Mouse (Mus musculus) embryo, embryonic 10 days (tissue): ENCODE measurements around the gene Gper1.
A peak's percentile ranks its signal among the peaks of the same experiment; 100 is the strongest.
"Not testable (repeated sequence)": the region's sequence is repeated elsewhere in the genome, so short reads cannot be mapped to it uniquely, and the experiment has no call there.

ENCODE experiments used
- DNase-seq: peaks from one replicate; pipeline ENCODE4 v3.0.0-alpha.2; 2015; ENCODE audit warnings: low spot score

Gene Gper1

DNA sequence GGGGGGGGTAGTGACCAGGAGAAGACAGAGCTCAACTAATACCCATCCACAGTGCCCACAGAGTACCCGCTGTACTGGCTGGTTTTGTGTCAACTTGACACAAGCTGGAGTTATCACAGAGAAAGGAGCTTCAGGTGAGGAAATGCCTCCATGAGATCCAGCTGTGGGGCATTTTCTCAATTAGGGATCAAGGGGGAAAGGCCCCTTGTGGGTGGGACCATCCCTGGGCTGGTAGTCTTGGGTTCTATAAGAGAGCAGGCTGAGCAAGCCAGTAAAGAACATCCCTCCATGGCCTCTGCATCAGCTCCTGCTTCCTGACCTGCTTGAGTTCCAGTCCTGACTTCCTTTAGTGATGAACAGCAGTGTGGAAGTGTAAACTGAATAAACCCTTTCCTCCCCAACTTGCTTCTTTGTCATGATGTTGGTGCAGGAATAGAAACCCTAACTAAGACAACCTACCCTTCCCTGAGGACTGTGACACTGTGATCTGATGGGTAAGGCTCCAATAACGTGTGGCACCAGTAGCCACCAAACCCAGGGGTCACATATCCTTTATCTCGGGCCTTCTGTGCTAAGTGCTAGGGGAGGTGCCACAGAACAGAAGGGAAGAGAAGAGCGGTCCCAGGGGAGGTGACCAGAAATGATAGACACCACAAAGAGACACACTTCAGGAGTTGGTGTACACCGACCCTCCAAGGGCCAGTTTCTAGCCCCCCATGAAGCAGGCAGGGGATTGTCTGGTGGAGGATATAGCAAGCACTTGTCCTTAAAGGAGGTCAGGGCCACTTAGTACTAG, 32.4 kb upstream of the Gper1 start:
- DNase-seq = not testable (repeated sequence)

DNA sequence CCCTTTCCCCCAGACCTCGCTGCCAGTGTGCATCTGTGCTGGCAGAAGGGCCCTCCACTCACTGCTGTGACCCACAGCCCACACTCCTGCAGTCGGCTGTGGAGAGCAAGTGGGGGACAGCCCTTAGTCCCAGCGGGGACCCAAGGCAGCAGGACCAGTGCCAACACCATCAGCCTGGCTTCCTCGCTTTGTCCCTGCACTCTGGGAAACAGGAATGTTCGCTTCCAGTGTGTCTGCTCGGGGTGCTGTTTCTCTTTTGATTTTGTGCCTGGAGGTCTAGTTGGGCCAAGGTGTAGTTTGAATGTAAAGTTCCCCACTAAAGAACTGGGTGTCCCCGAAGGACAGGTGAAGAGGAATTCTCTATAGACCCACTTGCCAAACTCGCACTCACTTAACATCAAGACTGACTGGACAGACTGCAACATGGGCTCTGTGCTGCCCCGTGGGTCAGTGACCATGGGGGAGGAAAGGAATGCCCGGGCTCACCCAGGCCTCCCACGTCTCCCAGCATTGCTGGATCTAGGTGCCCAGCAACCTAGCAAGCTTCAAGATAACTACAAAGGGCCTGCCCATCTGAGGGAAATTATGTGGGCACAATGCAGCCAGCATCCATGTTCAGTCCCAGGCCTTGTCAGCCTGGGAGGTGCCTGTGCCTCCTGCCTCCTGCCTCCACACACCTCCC, 31.5 kb upstream of the Gper1 start:
- DNase-seq = no peak

DNA sequence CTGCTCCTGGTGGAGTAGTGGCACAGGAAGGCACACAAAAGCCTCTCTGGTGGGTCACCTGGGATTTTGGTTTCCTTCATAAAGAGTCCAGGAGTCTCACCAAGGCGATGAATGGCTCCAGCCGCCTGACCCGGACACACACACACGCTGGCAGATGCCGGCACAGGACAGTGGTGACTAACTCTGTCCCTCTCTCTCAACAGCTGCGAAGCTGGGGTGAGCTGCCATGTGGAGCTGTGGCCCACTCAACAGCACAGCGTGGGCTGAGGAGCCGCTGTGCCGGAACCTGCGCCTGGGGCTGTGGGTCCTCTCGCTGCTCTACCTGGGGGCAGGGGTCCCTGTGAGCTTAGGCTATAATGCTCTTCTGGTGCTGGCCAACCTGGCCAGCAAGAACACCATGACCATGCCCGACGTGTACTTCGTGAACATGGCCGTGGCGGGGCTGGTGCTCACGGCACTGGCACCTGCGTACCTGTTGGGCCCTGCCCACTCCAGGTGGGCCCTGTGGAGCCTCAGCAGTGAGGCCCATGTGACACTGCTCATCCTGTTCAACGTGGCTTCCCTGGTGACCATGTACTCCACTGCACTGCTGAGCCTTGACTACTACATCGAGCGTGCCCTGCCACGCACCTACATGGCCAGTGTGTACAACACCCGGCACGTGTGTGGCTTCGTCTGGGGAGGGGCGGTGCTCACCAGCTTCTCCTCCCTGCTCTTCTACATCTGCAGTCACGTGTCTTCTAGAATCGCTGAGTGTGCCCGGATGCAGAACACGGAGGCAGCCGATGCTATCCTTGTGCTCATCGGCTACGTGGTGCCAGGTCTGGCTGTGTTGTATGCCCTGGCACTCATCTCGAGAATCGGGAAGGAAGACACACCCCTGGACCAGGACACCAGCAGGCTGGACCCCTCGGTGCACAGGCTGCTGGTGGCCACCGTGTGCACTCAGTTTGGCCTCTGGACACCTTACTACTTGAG, 30.4 kb upstream of the Gper1 start:
- no peak for DNase-seq

DNA sequence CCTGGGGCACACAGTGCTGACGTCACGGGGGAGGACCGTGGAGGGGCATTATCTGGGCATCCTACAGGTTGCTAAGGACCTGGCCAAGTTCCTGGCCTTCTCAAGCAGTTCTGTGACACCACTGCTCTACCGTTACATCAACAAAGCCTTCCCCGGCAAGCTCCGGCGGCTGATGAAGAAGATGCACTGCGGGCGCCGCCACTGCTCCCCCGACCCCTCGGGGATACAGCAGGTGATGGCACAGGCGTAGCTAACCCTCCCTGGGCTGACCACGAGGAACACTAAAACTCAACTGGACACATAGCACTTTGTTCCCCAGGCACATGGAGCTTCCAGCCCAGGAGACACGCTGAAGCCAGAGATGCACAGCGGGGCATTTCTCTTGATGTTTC, 29.8 kb upstream of the Gper1 start:
- no peak for DNase-seq

DNA sequence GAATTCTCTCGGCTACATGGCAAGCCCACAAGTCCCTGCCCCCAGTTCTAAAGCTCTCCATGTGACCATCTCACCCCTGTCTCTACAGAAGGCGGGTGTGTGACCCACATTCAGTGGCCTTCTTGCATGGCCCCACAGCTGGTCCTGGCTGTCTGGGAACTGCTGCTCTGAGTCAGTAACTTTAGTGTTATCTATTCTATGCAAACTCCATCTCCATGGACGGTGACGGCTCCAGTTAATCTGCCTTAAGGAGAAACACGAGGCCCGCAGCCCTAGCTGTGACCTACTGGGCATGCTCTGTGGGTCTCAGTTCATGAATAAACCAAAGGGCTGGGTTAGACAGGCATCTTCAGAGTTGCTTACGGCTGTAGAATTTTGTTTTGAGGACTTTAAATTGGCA, 28.6 kb upstream of the Gper1 start:
- no peak for DNase-seq

DNA sequence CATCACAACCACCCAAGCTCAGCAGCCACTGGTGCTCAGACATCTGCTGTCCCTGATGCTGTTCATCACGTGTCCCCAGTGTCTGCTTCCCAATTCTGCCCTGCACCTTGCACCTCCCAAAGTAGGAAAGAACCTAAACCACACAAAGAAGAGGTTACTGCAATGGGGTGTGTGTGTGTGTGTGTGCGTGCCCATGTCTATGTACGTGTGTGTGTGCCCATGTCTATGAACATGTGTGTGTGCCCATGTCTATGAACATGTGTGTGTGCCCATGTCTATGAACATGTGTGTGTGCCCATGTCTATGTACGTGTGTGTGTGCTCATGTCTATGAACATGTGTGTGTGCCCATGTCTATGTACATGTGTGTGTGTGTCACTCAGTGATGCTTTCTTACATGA, 27.4 kb upstream of the Gper1 start:
- DNase-seq = no peak

DNA sequence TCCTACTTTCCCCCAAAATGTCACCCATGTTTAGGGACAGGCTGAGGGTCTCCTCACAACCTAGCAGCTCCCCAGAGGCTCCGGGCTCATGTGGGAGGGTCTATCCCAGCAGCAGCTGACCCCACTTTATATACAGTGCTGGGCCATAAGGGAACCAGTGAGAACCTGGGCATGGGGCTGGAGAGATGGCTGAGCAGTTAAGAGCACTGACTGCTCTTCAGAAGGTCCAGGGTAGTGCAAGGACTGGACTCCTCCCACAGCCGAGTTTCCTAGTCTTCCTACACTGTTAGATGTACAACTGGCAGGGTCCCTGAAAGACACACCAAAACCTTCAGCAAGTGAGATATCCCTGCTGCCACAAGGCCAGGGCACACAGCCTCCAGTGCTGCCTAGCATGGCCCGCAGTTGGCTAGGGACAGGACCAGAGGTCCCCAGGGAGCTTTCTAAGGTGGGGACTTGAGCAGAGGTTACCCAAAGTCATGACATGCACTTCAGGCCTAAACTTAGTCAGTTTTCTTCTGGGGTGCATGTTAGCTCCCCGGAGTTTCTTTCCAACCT, 25.5 kb upstream of the Gper1 start:
- no peak for DNase-seq

DNA sequence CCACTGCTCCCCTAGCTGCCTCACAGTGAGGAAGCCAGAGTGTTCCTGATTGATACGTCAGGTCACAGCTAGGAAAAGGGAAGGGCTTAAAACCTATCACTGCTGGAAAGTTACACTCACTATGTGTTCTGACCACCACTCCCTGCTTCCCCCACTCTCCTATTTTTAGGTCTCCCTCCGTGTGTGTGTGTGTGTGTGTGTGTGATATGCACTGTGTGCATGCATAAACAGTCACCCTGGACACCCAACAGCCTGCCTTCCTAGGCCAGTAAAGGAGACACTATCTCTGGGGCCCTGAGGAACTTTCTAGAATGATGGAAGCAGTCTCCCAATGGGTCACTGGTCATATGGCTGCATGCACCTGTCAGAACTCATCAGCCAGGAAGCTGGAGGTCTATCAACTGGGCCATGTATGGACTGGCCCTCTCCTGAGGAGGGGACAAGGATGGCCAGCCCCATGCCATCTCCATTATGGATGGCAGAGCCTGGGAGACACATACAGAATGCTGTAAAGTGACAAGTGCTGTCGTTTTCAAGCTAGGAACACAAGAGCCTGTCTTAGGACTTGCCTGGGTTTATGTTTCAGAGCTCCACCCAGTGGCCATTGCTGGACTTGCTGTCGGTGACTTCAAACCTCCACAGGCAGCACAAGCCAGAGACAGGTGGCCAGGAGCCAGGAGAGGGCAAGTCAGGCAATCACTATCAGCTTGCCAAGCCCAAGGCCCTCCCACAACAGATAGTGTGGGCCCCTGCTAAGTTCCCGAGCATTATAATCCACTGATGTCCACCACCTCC, 24.8 kb upstream of the Gper1 start:
- DNase-seq = peak; percentile 84

DNA sequence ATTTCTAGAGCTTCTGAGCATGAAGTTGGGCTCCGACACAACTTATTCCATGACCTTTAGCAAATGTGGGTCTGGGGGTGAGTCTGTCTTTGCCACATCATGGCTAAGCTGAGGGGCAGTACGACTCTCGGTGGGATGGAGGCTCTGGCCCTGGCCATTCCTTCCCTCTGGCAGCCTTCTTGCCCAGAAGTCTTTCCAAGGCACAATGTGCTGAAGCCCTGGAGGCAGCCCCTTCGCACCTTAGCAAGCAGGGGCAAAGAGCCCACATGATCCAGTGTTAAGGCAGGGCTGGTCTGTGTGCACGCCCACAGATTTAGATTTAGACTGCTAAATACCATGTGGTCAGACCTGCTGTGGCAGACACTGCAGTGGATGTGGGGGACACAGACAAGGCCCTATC, 24.2 kb upstream of the Gper1 start:
- no peak for DNase-seq

DNA sequence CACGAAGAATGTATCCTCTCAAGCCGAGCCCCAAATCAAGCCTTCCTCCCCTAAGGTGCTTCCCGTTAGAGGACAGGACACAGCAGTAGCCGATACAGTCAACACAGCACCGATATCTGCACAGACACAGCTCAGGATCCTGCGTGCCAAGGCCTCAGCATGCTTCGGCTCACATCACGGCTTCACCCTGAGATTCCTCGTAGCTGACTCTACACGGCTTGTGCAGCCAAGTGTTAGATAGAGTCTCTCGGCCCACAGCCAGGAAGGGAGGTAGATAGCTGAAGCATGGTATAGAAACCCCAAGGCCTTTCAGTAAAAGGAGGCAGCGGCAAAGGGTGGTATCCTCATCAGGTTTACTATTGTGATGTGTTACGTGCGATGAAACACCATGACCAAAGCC, 23.0 kb upstream of the Gper1 start:
- DNase-seq = no peak

DNA sequence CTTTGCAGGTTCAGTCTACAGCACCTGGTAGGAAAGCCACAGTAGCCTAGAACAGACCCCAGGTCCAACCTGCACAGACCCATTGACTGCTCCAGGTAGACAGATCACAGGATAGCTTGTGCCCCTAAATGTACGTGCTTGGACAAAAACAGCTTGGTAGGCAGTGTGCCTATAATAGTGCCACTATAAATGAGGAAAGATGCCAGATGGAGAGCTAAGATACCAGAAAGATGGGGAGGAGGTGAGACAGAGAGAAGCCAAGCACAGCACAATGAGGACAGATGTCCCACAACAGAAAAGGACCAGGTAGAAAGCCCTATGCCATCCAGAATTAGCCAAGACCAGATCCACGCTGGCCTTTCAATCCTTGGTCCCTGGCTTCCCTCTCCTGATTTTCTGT, 20.8 kb upstream of the Gper1 start:
- DNase-seq = no peak

DNA sequence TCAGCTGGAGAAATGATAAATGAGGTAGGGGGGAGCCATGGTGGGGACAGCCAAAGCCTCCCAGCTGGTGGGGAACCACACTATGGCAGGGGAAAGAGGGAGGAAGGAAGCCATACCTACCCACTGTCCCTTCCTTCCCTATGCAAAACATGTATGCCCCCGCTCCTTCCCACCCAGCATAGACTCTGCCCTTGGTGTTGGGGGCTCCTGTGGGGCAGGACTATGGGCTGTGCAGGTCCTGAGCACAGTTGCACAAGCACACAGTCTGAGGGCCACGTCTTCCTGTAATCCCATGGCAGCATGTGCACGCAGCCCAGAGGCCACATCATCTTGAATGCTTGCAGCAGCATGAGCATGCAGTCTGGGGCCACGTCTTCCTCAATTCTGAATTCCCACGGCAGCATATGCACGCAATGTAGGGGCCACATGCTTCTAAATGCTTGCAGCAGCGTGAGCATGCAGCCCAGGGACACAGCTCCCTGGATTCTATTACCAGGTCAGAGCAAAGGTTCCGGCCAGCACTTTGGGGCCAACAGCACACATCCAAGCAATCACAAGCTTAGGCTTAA, 19.2 kb upstream of the Gper1 start:
- DNase-seq = no peak

DNA sequence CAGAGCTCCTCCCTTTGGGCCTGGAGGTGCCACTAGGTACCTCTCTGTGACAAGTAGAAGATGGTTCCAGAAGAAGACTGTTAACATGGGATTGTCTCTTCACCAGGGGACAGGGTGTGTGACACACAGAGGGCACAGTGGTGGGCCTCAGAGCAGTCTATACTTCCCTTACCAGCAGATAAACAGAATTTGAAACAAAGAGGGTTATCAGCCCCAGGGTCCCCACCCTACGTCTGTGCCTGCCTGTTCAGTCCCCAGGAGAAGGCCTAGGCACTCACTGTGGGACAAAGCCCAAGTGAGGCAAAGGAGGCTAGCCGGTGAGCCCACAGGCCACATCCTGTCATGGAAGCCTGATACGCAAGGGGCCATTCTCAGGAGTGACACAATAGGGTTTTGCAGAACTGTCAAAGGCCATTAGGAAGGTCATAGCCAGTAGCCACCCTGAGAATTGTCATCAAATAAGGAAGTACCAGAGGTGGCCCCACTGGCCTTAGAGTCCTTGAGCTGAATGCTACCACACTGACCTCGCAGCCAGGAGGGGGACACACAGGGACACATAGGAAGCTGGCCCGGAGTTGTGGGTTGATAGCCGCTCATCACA, 18.1 kb upstream of the Gper1 start, which contains the start of gene C130050O18Rik:
Gene C130050O18Rik (plus strand): TSS at position 480 of the 601 bp plus-strand sequence.
- no peak for DNase-seq

DNA sequence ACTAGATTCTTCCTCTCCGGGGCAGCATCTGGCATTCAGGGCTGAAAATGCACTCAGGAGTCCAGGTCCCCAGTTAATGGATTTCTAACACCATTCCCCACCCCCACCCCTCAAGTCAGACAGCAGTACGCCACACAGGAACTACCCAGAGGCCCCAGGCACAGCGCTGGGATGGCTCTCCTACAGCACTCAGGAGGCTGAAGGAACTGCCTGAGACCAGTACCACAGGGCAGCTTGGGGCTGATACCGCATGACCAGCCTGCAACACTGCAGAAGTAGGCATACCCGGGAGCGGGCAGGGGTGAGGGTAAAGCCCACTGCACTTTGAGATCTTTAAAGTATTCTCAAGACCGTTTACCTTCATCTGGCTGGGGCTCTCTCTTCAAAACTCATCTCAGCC, 17.5 kb upstream of the Gper1 start:
- no peak for DNase-seq

DNA sequence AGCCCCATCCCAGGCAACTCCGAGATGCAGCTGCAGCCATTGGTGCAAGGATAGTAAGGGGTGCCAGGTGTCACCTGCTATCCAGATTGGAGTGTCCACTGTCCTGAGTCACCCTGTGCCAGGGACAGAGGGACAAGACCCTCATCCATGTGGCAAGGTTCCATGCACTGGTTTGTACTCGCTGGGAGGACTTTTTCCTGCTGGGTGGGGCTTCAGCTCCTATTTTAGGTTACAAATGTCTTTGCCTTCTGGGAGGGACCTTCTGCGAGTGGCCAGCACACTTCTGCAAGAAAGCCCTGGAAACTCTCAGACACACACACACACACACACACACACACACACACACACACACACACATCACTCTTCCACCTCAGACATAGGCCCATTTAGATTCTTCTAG, 17.0 kb upstream of the Gper1 start:
- no peak for DNase-seq

DNA sequence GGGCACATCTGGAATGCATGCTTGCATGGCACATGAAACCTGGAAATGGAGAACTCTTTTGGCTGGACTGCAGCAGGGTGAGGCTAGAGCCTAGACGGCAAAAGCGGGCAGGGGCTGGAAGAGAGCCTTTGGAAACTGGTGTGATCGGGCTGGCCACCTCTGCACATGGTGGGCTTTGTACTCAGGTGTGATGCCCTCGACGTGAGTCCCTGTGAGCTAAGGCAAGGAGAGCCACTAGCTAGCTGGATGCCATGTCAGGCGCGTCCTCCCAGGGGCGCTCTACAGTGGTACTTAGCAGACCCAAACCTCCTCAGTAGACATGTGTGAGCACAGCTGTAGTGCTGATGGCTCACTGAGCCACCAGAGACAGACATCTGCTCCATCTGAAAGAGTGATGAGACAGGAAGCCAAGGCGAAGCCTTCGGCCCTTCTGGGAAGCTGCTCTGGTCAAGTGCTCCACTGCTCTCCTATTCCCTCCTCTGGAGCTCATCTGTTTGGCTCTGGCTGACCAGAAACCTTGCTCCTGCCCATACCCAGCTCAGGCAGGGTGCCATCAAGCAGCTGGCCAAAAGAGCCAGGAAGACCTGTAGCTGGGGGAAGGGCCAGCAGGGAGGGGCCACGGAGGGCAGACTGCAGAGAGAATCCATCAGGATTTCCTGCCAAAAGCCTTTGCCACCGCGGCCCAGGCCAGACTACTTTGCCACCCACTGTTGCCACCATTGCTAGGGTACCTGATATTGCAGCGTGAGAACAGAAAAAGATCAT, 15.6 kb upstream of the Gper1 start:
- DNase-seq = no peak

DNA sequence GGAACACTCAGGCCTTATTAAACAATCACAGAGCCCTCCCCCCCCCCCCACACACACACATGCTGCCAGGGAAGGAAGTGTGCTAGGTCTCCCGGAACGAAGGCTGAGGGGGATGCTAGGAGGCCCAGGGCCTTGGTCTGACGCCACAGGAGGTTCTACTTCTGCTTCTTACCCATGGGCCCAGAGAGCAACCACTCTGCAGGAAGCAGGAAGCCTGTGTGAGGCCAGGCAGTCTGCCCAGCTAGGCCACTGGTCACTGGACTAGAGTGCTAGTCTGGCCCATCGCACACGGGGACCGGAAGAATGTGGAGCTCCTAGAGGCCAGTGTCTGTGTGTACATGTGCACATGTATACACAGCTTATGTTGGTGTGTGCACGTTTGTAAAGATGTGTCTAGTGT, 14.4 kb upstream of the Gper1 start:
- no peak for DNase-seq

DNA sequence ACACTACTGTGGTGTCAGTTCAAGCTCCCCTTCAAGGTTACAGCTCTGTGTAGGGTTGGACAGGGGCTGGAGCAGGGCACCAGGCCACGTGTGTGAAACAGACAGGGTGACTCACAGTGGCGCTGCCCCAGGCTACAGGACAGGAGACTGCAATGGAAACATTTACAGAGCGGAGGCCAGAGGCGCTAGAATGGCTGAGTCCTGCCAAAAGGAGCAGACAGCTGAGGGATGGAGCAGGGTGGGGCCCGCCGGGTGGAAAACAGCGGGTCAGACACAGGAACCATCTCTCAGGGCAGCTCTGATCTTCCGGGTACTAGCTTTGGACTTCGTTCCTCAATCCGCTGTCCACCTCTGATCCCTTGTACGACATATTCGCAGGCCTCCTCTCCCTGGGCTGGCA, 13.5 kb upstream of the Gper1 start:
- no peak for DNase-seq

DNA sequence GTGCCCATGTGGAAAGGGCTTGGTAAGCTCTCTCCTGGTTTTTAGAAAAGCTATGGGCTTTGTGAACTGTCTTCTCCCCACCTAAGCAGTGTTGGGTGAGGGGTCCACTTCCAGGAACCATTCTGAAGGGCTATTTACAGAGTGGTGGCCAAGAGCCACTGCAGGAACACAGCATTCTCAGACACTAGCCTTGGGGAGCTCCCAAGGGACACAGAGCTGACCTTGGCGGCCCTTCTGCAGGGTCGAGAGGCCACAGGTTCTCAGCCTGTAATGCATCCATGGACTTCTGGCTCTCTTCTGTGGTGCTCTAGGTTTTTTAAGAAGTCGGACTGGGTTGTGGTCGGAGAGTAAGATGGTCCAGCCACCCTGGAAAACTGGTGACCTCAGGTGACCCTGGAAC, 12.9 kb upstream of the Gper1 start:
- DNase-seq = no peak

DNA sequence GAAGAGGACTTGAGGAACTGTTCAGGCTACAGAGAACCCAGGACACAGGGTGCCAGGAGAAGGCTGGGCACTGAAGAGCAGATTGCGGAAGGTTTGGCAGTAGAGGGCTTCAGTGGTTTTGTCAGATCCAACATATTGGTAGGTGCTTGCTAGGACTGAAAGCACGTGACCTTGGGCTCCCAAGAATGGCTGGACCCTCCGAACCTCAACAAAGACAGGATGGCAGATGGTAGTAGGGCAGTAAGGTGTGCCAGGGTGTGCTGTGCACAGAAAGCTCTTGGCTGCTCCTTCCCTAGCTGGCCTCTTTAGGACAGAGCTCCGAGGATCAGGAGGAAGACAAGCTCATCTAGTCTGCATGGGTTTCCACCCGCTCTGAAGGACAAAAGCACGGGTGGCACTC, 11.8 kb upstream of the Gper1 start:
- DNase-seq = no peak
